Mouse (Mus musculus) activated CD4-positive, CD25-positive, alpha-beta regulatory T cell, adult 4 months (primary cell): ENCODE measurements around the gene Gfra1. TPM values are rescaled to one million over a fixed set of nuclear protein-coding genes. Genes with fewer than 3 reads are reported as not detected.

ENCODE experiments used
- ATAC-seq: one replicate; pipeline ENCODE4 v1.8.0; 2017
- polyA plus RNA-seq, 2 experiments: library from polyadenylated mRNA; unstranded; fragments of 100-300 nt; shearing (Covaris generic); gene quantifications; one replicate each; pipeline ENCODE4 v1.2.1; 2017

Gene Gfra1
- under 1 TPM; 0.22 to 0.44 TPM for polyA plus RNA-seq

DNA sequence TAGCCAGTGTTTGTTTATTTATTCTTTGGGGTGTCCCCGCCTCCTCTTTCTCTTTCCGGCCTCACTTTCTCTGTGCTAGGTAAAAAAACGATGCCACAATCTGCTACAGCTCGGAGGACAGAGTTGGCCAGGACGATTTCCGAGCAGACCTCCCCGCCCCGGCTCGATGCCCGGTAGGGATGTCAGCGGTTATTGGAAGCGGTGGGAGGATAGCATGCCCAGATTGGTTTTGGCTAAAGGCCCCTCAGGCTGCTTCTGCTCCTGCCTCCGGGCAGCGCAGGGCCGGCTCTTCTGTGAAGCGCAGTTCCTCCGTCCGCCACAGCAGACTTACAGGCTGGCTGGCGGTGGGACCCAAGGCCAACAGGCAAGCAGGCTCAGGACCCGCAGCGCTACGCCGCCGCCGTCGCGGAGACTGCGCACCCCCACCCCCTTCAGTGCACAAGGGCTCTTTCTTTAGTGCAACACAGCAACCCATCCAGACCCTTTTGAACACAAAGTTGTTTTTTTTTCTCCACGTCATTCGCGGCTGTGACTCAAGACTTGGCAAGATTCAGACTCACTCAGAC, at the start of gene Gfra1:
Gene Gfra1 (minus strand): TSS at position 414 of the 566 bp plus-strand sequence.
- ATAC-seq: no peak

DNA sequence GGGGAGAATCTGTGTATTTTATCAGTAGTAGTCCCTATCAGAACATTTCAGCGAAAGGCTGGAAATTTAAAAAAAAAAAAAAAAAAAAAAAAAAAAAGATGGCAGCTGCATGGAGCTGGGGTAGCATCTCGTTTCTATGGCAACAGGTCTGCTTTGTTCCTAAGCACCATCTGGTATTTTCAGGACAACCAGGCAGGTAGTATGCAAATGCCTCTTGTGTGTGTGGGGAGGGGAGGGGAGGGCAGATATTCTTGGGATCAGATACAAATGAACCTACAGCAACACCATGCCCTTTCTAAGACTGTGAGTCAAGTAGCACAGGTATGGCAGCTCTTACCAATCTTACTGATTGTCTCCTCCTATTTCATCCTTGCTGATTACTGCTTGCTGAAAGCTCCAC, 44.3 kb upstream of the Gfra1 start:
- ATAC-seq: no peak

DNA sequence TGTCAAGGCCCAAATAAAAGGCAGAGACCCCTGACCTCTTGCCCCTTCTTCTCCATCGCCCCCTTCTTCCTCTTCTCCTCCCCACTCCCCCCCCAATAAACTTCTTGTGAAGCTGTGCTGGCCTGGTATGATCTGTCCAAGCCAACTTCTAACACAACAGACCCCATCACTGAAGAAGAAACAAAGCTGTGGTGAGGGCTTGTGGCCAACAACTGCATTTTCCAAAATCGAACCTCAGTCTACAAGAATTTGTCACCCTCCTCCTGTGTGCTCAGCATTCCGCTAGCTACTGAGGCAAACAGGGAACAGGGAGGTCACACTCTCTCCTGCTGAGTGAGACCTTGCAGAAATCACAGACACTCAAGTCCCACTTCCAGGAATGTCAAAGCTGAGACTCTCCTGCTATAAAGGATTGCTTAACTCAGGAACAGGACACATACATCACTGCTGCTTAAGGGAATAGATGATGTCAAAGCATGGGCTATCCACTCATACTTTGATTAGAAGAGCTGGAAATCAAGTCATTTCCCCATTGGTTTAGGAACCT, 43.8 kb upstream of the Gfra1 start:
- ATAC-seq: no peak

DNA sequence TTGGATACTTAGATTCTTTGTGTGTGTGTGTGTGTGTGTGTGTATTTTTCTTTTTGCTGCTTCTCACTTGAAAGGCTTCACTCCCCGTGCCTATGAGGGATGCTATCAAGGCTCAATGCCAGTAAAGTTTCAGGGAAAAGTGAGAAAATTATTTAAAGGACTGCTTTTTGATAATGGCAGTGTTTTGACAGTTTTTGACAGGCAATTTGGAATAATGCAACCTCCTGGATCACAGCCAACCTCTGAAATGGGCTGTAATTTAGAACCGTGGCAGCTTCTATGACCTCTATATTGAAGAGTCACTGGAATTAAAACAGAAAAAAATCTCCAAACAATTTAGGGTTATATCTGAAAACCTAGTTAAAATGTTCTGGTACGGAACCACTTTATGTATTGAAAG, 41.4 kb upstream of the Gfra1 start:
- no peak for ATAC-seq

DNA sequence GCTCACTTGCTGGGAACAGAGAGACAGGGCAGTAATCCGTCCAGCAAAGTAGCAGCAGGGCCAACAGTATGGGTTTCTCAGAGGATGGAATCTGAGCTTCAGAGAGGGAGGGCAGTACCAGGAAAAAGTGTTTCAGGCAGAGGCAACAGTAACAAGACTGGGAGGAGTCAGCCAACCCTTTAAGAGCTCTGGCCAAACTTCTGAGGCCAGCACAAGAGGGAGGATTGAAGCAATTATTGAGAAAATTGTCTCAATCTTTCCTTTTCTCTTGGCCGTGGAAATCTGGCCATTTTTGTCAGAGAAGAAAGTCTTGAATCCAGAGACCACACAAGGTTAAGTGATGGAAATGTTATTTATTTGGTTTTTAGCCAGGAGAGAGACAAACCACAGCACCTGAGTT, 31.0 kb upstream of the Gfra1 start:
- ATAC-seq: no peak

DNA sequence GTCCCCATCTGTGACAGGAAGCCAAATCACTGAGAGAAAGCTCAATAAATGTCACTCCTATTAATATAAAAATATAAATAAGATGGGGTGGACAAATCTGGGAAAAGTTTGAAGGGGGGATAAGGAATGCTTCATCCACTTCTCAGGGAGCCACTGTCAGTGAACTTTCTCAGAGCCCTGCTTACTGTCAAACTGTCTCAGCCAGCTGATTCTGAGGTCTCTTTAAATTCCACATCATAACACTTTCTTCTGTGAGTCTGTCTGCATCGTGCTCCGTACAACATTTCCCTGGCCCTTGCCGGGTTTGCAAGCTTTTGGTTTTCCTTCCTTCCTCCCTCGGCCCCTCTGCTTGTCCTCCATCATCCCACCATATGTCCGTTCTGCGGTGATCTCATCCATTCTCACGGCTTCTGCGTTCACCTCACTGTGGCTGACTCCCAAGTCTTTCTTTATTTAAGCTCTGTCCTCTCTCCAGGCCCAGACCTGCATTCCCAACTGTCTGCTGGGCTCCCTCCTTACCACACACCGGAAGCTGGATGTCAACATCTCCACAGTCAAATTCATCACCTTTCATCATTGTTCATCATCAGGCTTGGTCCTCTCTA, 26.8 kb upstream of the Gfra1 start:
- no peak for ATAC-seq

DNA sequence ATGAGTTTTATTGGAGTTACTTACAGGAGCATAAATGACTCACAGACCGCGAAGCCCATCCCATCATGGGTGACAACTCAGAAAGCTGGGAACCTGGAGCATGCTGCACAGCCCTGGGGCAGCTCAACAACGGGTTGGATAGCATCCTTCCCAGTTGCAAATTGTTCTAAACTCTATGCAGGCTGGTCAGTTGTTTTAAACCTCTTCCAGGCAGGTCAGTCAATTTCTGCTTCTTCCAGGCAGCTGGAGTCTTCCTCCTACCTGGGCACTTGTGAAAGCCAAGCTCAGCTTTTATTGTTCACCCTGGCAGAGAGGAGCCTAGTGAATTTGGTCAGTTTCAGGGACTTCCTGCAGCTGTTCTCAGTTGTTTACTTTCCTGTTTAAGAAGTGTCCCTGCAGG, 18.5 kb upstream of the Gfra1 start:
- ATAC-seq: no peak

DNA sequence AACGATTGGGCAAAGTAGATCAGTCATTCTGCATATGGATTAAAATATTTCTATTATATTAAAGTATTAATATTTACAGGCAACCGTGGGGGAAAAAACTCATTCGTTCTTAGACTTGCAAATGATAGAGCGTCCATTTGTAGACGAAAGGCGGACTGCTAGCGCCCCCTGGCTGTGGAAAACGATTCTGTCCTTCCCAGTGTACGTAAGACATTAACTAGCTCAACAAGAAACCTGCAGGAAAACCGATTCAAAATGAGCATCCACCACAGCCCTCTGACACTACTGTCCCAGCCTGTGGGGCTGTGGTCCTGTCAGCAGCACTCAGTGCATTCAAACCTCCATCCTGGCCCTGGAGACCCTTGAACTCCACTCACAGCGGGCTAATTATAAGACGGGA, 13.7 kb upstream of the Gfra1 start:
- ATAC-seq: no peak

DNA sequence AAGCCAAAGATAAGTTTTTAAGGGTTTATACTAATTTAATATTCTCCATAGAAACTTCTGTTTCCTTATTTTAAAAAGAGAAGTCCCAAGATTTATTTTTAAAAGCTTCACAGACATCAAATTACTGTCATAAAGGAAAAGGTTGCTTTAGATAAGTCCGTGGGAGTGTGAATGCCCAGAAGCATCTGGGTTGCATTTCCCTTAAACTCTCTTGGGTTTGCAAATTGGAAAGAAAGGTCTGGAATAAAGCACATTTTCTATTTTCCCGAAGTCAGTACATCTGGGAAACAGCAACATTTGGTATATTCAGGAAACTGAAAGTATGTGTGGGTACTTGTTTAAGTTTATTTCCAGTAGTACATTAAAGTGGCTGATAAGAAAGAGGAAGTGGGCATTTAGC, 12.6 kb upstream of the Gfra1 start:
- ATAC-seq: no peak

DNA sequence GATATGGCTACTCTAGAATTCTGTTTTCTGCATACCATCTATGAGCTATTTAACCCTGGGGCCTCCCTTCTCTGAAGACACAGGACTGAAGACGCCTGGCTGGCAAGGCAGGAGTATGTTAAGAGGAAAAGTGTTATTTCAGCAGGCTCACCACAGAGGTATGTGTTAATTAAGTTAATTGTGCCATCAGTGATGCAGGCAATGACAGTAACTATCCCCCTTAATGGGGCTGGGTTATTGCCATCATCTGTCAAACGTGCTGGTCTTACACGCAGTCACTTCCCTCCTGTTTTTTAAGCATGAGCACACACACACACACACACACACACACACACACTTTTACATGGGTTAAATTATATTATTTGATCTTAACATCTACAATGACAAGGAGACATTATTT, 8.0 kb upstream of the Gfra1 start:
- no peak for ATAC-seq

DNA sequence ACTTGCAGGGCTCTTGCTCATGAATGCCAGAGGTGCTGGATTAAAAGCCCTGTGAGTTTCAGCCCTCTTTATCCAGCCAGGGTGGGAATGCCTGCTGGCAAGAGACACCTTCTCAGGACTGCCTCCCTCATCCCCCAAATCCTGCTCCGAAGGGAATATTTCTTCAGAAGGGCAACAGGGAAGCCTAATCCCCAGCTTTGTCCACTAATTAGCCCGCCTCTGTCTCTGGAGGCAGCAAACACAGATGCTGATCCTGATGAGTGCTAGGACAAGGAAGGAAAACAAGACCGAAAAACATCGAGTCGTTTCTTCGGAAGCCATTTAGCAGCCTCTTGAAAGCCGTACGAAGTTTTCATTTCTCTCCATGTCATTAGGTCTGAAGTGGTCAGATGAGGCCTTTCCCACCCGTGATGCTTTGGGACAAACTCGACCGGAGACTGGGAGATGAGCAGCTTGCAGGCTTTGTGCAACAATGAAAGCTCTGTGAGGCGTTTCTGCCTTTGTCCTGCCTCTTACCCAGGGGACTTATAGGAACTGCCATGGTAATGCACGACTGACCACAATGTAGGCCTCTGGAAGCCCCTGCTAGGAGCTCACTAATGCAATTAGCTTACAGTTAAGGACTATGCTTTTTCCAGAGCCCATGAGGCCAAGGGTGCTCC, 4.8 kb upstream of the Gfra1 start:
- ATAC-seq: no peak

DNA sequence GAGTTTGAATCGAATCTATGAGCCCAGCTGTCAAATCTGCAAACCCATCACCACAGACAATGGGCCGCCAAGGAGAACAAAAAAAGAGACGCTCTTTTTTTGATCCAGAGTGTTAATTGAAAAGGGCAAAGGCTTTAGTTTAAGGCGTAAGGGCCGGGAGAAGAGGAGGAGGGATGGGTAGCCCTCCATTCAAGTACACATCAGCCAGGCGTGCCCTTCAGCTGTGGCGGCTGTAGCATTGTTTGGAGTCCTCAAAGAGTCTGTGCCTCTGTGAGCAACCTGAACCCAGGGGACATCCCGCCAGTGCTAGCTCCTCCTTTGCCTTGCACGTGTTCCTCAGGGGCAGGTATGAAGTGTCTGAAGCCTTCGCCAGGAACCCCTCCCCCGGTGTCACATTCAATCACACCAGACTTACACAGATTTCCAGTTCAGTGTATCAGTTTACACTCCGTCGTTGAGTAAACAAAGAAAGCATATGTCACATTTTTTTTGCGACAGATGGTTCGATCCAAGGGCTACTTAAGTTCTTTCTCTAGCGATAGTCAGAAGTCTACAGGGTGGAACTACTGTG, 867 bp upstream of the Gfra1 start:
- no peak for ATAC-seq

DNA sequence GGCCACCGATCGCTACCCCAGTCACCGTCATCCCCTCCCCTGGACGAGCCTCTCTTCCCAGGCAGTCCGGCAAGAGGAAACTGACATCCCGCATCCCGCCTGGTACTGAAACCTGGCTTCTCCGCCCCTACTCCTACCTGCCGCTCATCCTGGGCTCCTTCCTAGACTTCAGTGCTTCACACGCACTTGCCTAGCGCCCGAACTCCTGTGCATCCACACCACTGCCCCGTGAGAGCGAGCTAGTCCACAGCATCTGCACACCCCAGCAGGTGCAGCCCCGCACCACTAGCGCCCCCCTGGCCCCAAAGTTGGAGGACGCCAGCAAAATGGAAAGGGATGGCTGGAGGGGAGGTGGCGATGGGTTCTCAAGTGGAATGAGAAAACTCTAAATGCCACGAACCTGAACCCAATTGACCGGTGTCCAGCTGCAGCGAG, 631 bp downstream of the Gfra1 start:
- no peak for ATAC-seq

DNA sequence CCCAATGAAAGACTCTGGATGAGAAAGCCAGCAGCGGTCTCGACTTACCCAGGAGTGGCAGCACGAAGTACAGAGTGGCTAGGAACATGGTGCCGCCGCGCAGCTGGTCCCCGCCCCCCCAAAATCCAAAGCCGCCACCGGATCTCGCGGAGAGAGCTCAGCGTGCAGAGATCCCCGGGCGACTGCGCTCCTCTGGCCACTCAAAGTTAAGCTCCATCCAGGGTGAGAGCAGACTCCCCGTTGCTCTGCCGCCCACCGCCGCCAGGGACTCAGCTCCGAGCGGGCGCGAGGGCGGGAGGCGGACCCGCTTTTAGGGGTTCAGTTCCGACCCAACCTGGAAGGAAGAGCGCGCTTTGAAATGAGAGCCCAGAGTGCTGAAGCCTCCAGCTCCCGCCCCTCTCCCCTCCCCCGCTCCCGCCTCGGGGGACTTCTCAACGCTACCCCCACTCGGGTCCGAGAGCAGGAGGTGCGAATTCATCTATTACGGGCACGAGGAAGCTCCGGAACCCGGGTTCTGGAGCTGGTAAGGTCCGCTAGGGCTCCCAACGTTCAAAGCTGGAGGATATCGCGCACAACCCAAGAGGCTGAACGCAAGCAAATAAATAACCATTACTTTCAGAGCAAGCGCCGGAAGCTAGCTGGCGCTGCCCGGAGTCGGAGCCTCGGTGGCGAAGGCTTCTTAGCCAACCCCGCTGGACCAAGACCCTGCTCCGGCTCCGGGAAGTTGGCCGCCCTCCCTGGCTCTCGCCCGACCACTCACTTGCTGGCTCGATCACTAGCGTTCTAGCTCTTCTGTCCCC, 1.2 kb downstream of the Gfra1 start:
- no peak for ATAC-seq

DNA sequence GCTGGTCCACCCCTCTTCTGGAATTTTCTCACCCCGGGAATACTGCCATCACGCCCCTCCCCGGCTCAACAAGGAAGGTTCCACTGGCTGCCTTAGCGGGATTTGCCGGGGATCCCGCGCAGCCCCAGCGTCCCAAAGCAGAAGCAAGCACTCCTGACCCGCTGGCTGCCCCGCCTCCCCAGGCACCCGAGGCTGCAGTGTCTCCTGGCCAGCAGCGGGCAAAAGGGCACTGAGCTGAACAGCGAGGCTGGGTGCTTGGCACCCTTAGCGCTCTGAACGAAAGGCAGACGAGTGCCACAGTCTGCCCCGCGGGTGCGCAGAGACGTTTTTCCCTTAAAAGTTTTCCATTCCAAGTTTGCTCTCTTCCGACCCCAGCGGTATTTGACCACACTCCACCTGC, 2.1 kb downstream of the Gfra1 start:
- no peak for ATAC-seq

DNA sequence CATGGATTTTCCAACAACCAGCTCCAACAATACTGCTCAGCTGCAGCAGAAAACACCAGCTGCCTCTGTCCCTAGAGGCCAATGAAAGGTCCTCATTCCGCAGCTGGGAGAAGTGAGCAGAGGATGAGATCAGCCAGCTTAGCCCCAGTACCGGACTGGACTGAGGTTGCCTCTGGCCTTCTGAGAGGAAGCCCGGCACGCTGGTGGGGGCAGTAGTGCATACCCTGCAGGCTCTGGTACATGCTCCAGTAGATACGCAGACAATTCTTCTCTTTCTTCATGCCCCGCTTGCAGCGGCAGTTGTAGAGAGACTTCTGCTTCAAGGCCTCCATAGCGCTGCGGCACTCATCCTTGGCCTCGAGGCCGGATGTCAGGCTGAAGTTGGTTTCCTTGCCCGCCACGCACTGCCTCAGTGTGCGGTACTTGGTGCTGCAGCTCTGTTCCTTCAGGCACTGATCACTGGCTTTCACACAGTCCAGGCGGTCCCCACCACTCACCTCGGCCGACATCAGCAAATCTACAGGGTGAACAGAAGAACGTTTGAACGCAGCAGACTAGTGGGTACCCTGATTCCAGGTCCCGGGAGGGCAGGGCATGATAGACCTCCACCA, 2.7 kb downstream of the Gfra1 start:
- no peak for ATAC-seq

DNA sequence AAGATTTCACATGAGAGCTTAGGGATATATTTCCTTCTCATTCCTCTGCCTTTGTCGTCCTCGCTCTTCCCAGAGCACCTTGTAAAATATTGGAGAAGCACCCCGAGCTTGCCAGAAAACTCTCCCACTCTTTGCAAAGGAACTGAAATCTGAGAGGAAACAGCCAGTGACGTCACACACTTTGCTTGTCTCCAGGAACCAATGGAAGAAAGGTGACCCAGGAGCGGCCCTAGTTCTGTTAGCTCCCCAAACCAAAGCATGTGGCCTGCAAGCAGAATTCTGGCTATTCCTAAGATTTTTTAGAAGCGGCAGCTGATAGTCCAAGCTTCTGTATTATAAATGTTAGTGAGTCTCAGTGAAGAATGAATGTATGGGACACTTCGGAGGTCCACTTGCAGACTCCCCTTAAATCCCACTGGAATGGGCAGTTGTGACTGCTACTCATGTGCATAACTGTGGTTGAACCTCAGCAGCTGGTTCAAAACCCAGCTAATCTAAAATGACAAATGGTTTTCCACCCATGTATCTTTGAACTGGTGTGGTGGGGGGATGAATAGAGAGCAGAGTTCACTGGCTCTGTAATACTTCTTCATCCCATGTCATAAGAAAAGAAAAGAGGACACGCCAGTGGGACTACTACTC, 3.4 kb downstream of the Gfra1 start:
- ATAC-seq: no peak

DNA sequence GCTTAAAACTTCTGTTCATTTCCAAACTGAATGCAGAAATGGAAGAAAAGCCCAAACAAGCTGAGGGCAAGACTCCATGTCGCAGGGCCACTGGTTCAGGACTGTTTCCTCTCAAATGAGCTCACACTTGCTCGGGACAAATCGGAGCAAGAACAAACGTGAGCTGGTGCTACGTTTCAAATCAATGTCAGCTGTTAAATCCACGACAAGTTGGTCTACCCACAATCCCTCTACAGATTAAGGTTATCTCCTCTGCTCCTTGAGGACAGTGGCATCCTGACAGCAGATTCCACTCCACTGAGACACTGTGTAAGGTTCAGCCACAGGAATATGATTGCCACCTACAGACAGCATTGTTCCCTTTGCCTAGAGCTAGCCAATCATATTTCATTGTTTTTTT, 4.4 kb downstream of the Gfra1 start:
- ATAC-seq: no peak

DNA sequence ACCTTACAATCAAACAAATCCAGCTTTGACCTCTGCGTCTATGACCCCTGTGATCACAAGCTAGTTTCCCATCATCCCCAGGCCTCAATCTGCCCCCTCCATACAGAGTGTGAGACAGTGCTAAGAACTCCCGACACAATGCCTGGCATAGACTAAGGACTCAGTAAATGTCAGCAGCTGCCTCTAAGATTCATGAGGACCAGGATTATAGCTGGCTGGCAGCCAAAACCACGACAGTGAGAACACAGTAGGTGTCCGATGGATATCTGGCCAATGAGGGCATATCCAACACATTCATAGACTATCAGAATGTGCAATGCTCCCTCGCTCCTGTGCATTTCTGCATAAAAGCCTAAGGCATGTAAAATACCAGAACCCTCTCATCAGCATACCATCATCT, 5.0 kb downstream of the Gfra1 start:
- ATAC-seq: no peak

DNA sequence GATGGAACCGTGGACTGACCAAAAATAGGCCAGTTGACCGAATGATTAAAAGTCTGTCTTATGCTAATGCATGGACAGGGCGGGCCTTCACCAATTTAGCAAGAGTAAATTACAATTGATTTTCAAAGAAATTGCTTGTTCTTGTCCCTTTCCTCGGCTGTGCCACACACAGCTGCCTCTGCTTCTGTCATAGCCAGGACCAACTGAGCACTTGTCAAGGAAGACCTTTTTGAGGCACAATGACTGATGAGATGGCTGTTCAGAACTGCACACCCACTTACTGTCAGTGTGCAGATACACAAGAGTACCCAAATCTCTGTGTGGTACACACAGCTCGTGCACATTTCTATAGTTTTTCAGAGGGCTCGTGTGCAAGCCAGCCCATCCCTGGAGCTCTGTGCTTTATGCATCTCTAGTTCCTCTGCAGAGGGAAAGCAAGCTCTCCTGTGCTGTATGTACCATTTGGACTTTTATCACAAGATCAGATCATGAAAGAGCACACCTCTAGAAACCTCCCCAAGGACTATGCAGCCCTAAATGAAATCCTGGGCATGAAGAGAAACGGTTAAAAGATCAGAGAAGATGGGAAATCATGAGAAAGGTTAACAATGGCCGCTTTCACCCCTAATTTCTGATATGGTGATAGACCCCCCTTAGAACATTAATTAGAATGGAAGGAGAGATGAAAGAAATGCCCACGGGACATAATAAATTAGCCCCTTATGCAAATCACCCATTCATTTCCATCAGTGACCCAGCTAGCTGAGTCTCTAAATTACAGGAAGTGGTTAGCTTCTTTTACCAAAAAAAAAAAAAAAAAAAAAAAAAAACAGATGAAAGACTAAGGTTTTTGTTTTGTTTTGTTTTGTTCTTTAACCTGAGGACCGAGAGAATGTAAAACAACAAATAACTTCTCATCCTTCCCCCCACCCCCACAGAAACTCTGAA, 12.7 kb downstream of the Gfra1 start:
- ATAC-seq: peak; percentile 85

DNA sequence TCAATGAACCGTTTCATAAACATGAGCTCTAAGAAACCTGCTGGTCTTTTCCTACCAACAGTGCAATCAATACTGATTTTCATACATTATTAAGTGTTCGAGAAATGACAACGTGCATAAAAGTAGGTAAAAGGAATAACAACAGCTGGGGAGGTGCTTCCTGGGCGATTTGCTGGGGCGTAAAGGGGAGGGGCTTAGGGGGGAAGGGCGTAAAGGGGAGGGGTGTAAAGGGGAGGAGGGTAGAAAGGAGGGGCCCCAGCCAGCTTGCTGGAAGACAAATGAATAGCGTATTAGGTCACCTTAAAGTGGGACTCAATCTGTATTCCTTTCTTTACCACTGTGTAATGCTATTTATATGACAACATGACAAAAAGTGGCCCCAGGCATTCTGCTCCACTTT, 13.9 kb downstream of the Gfra1 start:
- no peak for ATAC-seq
